Mouse (Mus musculus) lung, adult 18-20 months (tissue): Measurements from ENCODE around the gene Ppig.

ENCODE experiments used
- DNase-seq, 2 experiments: peaks; one replicate each; pipeline ENCODE4 v3.0.0; 2022; ENCODE audit warnings: mixed read lengths in 2 of 2

The Ppig gene

DNA sequence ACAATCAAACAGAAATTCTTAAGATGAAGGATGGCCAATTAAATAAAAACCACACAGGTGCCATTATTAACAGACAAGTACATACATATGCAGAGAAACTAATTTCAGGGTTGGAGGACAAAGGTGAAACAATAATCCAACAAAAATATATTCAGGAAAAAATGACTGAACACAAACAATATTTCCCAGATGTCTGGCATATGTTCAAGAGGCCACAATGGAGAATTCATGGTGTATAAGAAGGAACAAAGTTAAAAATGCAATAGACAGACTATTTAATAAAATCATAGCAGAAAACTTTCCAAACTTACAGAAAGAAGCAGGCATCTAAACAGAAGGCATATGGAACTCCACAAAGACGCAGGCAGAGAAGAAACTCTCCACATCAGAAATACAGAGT is 42.4 kb downstream of the Ppig start:
- DNase-seq, result no peak

GRCm38 (mm10) chr2:69773331-69773730 is 51.0 kb downstream of the Ppig start:
- DNase-seq, result no peak

GRCm38 (mm10) chr2:69777985-69778835 is 55.9 kb downstream of the Ppig start:
- no peak for DNase-seq

DNA sequence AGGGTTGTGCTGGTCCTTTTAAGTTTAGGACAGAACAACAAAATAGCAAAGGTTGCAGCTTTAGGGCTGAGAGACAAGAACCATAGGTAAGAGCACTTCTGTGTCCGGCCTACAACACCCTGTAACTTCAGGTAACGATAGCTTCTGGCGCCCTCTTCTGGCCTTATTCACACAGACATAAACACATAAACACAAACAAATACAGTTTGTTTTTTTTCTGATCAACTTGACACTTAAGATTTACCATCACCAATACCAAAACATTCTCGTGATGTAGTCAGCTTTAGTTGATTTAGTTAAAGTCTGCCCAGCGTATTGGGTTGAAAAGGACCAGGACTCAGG is 56.5 kb downstream of the Ppig start:
- peak in 1 of 2 experiments; percentile 10 for DNase-seq

DNA sequence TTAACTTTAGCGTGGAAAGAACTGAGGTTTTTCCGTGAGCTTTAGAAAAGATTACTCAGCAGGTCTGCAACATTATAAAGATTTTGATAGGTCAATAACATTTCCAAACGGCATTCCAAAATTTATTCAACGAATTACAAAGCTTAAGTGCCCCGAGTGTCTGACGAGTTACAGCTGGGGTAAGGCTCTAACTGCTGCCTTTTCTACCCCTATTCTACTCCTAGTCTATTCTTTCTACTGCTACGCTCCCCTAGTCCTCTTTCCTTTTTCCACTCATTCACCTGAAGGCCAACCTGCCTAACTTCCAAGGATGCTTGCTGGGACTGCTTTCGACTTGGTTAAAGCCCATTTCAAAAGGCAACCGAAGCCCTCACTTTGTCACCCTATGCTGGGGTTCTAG is 66.6 kb downstream of the Ppig start:
- DNase-seq, result no peak

DNA sequence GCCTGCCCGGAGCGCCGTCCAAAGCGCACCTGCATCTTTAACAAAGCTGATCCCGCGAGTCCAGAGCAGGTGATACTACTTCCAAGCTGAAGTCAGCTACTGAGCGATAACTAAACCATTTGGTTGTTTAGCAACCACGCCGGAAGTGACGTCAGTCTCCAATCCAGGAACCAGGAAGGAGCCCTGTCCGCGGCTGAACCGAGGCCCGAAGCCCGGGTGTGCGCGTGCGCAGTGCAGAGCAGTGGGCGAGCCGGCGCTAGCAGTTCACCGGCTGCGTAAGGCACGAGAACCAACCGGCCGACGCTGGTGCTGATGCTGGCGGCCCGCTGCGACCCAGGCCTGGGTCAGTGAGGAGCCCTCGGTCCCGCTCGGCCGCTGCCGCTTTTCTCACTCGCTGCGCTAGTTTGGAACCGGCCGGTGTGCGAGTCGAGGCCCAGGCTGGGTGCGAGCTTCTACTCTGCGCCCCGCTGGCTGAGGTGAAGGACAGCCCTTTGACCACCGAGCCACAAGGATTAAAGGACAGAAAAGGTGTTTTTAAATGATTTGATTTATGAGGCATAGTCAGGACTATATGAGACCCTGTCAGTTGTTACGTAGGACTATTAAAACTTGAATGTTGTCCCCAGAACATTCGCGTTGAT is 67.2 kb downstream of the Ppig start, which contains the start of the genes Ccdc173 and Phospho2:
Gene Ccdc173, minus strand, starts transcription at position 147 of the 641 bp plus-strand sequence.
Gene Phospho2, plus strand, starts transcription at position 195 of the 641 bp plus-strand sequence.
- DNase-seq, result peak; percentile 98 to 99

- peak; percentile 86 to 90 for DNase-seq
Observed at GRCm38 (mm10) chr2:69790285-69790684, 67.9 kb downstream of the Ppig start.

DNA sequence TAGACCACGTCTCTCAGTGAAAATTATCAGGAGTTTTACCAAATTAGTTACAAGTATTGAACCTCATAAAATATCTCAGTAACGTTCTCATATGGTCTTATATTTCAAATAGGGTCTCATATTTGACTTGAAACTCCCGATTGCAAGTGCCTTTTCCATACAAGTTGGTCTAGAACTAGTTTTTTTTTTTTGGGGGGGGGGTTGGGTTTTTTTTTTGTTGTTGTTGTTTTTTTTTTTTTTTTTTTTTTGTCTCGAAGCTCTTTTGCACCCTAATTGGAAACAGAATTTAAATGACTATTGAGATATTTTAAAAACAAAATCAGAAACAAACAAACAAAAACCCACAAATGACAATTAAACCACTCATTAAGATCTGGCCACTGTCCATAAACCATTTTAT is 68.4 kb downstream of the Ppig start:
- no peak for DNase-seq

GRCm38 (mm10) chr2:69802911-69803312 is 80.6 kb downstream of the Ppig start:
- DNase-seq, result peak; percentile 68 to 76
